Mouse (Mus musculus) ES-Bruce4 (cell line): Measurements from ENCODE around the gene Dnajb14.

ENCODE experiments used
- CTCF ChIP-seq: IDR thresholded peaks from one replicate; pipeline ENCODE4 v1.8.1; 2011; ENCODE audit warnings: low read depth, low read length
- EP300 ChIP-seq: IDR thresholded peaks from 2 replicates; pipeline ENCODE4 v1.6.1; 2011; ENCODE audit warnings: low read depth, low read length; ENCODE audit not compliant: insufficient read depth
- POLR2A ChIP-seq: IDR thresholded peaks from one replicate; pipeline ENCODE4 v1.8.1; 2011; ENCODE audit warnings: low read length; ENCODE audit not compliant: insufficient read depth

- no peak for TF ChIP-seq EP300
- TF ChIP-seq CTCF = no peak
- TF ChIP-seq POLR2A = no peak
These were observed 74.1 kb downstream of the Dnajb14 start for GRCm38 (mm10) chr3:137941555-137941954.
